Mouse (Mus musculus): ENCODE data around the gene Fdx1.

- TF ChIP-seq CTCF (IDR thresholded peaks at IDR 0.05; ENCODE audit: control insufficient read depth, insufficient read depth, insufficient replicate concordance, low read depth, low read length) (no peak), POLR2A (IDR thresholded peaks at IDR 0.05; ENCODE audit: control insufficient read depth, low read depth, low read length) (no peak)
These were observed 28.7 kb downstream of the Fdx1 start for GRCm38 (mm10) chr9:51934641-51935040.

Measured in testis, adult 2 months (tissue).